Mouse (Mus musculus): ENCODE measurements around the gene Gkn1.
A peak's percentile ranks its signal among the peaks of the same experiment; 100 is the strongest.

Gene Gkn1

DNA sequence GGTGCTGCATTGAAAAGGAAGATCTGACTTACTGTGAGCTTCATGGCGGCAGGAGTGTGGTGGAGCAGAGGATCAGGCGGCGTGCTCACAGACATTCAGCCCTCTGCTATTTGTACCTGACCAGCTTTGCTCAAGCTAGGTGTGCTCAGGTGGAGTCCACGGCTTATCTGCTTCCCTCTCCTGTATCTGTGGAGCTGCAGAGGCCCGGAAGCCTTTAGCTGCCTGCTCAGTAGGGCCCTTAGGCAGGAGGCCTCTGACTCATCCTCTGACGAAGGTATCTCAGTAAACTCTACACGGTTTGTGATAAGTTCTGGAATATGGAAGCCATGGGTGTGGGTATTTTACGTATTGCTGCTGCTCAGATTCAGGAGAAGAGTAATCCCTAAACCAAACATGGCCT lies at the start of gene Gkn1:
TSS of gene Gkn1 (minus strand) at position 114 of the 400 bp plus-strand sequence.
- ATAC-seq (ENCODE audit: insufficient number of reproducible peaks, low FRiP score, low TSS enrichment) = no peak

DNA sequence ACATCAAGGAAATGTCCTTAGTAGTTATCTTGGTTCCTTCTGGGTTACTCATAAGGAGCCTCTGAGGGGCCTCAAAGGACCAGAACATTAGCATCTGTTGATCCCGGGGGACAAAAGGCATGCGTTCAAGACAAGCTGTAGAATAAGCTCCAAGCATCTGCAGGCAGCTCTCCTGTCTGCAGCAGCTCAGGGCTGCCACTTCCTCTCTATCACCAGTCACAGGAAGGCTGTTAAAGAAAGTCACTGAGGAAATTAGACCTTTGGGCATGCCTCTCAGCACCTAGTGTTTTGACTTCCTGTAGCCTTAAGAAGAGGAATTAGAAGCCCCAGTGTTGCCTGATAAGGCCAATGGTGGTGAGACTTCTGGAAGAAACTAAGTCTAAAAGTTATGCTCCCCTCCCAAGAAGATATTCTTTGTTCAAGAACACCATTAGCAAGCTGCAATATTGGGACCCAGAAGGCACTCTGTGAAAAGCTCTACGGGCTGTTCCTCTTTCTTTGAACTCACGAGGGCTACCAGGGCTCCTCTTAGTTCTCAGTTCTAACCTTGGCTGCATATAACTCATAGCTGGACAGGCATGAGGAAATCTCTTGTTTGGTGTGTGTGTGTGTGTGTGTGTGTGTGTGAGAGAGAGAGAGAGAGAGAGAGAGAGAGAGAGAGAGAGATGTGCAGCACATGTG lies 49.3 kb upstream of the Gkn1 start:
- ATAC-seq (ENCODE audit: insufficient number of reproducible peaks, low FRiP score, low TSS enrichment) = no peak

DNA sequence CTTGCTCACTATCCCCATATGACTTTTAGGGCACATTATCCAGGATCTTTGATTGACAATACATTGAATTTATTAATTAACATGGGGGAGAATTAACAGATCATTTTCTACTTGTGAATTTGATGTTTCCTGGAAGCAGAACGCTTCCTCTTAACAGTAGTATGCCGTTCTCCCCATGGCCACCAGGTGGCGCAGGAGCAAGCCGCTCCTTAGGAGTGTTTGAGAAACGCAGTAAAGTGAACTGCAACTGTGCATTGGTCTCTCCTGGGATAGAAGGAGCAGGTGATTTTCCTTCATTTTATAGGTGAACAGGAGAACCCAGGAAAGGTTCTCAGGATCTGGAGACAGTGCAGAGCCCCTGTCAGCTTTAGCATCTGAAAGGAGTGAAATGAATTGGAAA lies 48.4 kb upstream of the Gkn1 start:
- peak; percentile 78 for ATAC-seq (ENCODE audit: insufficient number of reproducible peaks, low FRiP score, low TSS enrichment)

DNA sequence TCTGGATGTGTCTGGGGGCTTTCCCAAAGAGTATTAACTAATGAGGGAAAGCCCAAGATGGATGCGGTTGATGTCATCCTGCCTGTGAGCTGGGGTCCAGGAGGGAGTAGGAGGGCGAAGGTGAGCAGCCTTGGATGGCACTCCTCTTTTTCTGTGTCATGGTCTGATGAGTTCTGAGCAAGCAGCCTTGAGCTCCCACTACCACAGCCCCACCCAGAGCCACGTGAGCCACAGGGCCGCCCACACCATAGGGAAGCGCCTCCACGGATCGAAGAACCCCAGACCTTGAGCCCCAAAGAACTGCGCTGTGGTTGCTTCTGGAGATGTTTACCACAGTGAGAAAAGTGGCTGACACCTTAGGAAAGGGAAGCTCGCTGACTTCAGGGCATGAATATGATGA lies 44.0 kb upstream of the Gkn1 start:
- no peak for ATAC-seq (ENCODE audit: insufficient number of reproducible peaks, low FRiP score, low TSS enrichment)

DNA sequence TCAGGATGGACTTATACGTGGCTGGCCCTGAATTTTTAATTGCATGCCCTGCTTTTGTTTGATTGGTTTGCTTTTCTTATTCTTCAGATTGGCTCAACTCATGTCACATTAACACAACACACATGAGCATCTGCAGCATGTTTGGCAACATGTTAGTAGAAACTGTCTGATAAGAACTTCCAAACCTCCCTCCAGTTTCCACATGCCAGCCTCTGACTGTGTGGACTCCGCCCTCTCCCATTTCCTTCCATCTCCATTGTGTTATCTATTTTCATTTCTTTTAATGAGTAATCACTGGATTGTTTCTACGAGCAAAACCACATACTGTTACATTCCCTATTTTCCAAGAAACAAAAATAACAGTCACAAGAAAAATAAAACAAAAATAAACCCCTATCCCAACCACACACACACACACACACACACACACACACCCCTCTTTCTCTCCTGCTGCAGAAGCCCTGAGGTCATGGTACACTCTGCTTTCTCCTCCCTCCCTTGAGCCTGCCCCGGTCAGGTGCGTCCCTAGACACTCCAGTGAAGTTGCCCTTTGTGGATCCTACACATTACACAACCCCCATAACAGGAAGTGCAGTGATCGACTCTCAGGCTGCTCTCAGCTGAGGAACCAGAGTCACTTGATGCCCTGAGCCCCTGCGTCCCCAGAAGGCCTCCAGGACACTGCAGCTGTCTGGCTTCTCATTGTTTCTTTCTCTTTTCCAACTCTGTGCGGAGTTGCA lies 42.9 kb upstream of the Gkn1 start:
- ATAC-seq (ENCODE audit: insufficient number of reproducible peaks, low FRiP score, low TSS enrichment) = no peak

DNA sequence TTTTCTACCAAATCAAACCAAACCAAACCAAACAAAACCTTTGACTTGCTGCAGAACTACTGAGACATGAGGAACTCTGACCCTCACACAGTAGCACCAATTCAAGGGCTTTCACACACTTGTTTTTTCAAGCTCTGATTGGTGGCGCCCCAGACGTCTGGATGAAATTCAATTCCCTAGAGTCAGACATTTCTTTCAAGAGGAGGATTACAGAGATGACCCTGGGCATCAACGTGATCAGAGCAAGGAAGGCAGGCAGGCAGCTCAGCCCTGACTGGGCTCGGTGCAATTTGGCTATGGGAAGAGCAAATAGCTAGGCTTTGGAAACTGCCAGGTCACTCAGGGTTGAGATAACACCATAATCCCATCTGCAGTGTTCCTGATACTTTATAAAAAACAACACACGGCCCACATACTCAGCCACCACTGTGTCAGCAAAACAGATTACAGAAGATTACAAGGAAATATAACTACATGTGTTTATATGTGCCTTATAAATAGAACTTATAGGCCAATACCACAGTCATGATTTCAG lies 38.8 kb upstream of the Gkn1 start:
- ATAC-seq (ENCODE audit: insufficient number of reproducible peaks, low FRiP score, low TSS enrichment) = no peak

DNA sequence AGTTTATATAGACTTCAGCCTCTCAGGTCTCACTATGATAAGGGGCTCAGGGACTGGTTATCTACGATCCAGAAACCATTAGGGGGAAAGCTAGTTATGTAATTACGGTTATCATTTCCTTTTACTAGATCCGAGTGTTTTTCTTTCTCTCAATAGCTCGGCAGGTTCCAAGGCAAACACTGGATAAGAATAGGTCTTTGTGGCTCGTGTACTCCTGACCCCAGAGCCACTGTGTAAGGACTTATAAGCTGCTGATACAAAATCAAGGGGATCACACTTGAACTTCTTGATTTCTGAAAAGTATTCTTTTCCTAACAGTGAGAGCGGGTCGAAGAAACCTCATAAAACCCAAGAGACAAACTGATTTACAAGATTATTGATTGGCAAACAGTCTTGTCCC lies 38.1 kb upstream of the Gkn1 start, which contains the start of gene Gkn3:
TSS of gene Gkn3 (minus strand) at position 59 of the 400 bp plus-strand sequence.
- ATAC-seq (ENCODE audit: insufficient number of reproducible peaks, low FRiP score, low TSS enrichment) = no peak

DNA sequence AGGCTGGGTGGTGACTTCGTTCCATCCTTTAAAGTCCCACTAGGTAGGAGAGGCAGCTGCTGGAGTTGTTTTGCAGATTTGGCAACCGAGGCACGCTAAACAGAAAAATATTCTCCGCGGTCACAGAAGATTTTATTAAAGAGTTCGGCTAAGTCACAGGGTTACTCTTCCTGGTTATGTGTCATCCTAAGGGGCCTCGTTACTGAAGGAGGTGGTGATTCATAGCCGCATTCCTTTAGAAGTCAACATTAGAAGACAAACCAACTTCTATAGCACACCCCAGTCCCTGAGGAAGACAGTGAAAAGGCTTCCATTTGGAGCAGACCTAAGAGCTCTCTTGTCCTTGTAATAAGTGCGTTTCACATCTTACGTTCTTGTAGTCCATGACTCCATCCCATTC lies 35.9 kb upstream of the Gkn1 start:
- no peak for ATAC-seq (ENCODE audit: insufficient number of reproducible peaks, low FRiP score, low TSS enrichment)

DNA sequence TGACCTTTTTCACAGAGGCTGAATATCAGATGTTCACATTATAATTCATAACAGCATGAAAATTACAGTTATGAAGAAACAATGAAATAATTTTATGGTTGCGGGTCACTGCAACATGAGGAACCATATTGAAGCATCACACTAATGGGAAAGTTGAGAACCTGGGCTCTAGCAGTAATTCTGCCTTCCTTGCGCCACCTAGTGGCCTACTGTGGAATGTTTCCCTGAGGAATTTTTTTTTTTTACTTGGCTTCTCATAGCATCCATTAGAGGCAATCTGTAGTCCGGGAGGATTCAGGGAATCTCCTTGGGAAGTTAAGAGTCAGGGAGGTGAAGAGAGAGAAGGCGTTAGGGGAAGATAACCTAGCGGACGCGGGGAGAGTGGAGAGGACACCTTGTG lies 35.5 kb upstream of the Gkn1 start:
- ATAC-seq (ENCODE audit: insufficient number of reproducible peaks, low FRiP score, low TSS enrichment) = no peak

DNA sequence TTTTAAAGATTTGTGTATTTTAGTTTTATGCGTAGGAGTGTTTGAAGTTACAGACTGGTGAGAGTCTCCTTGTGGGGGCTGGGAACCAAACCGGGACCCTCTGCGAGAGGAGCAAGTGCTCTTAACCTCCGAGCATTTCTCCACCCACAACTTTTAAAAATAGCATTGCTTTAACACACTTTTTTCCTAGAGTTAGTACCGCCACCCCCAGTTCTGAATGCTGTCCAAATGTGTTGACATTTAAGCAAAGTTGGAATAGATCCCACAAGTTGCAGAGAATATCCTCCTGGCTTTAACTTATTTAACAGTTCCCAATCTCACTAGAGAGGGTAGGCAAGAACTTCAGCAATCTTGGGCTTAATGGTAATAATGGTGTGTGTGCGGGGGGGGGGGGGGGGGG lies 34.0 kb upstream of the Gkn1 start:
- no peak for ATAC-seq (ENCODE audit: insufficient number of reproducible peaks, low FRiP score, low TSS enrichment)

DNA sequence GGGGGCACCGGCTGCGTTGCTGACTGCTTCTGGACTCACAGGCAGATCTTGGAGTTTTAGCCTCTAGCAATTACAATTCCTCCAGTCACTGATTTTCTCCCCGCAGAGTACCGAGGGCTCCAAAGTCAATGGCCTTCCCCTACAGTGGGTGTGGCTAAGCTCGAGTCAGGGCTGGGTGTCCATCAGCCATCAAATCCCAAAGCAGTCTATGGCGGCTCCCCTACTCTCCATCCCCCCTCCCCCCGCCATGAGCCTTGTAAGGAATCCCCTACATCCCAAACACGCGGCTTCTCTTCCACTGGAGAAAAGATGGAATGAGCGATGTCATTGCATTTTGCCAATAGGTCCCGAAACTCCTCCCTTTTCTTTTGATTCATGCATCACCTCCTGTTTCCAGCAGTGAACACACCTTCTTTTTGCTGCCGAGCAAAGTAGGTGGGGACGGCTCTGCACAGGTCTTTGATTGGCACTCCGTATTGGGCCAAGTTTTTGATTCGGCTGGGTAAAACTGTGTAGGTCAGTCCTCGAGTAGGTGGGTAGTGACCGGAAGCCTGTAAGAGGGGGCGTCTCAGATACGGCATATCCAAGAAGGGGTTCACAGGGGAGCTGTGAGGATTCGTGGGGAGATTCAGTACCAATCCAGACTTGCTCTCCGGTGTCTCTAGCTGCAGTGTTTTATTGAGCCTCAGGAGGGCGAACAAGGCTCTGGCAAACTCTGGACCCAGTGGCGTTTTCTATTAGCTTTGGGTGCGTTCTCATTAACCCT lies 33.4 kb upstream of the Gkn1 start:
- ATAC-seq (ENCODE audit: insufficient number of reproducible peaks, low FRiP score, low TSS enrichment) = no peak

DNA sequence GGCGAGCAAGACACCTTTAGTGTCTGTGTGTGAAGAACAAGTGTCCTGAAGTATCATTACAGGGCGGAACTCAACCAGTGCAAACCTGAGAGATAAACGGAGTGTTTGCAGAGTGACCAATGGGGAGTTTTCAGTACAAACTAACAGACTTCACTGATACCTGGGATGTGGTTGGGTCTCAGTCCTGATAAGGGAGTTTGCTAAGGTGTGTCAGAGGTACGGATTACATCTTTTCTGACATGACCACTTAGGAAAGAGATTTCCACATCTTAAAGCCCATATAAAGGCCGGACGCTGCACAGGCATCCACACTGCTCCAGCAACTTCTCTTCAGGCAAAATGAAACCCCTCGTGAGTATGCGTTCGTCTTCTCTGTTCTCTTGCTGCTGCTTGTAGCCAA lies 22.3 kb upstream of the Gkn1 start, which contains the start of gene Gkn2:
TSS of gene Gkn2 (plus strand) at position 301 of the 400 bp plus-strand sequence.
- ATAC-seq (ENCODE audit: insufficient number of reproducible peaks, low FRiP score, low TSS enrichment) = no peak

DNA sequence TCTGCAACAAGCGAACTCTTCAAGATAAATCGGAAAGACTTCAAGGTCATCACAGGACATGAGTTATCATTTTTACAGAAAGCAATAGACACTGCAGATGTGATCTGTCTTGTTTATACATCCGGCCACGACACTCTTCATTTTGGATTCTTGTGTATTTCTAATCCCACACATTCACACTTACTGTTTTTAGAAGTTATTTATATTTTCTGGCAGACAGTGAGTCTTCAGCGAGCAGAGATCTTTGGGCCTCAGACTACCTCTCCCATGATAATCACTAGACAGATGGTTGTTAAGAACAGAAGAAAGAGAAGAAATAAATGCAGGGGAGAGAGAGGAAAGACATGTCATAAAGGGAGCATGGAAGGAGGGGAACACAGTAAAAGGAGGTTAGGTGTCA lies 18.5 kb upstream of the Gkn1 start:
- no peak for ATAC-seq (ENCODE audit: insufficient number of reproducible peaks, low FRiP score, low TSS enrichment)

DNA sequence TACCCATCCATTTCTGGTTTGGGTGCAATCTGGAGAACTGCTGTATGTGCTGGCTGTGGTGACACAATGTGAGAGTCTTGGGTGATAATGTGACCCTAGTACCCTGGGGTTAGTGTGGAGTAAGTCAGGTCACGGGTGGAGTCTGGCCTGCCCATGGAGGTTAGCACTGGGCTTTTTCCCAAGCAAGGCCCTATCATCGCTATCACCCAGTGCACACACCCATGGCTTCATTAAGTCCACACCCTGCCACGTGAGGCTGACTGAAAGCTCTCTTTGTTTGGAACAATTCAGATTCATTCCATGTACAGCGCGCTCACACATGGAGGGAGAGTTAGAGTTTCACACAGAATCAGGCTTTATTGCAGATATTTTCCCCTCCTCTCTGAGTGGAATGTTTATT lies 3.7 kb upstream of the Gkn1 start:
- ATAC-seq (ENCODE audit: insufficient number of reproducible peaks, low FRiP score, low TSS enrichment) = no peak

DNA sequence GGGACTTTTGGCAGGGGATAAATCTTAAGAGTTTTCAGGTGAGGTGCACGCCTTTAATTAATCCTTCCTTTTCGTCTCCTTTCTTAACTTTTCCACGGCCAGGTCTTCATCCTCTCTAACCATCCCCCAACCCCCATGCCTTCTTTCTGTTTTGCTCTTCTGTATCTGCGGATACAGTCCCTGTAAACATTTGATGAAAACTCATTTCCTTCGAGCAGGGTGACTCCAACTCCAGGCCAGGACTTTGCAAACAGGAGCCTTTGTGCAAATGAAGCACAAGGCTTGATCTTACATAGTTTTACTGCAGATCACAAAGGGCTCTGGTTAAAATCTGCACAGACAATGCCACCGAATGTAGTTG lies 14.8 kb downstream of the Gkn1 start:
- ATAC-seq (ENCODE audit: insufficient number of reproducible peaks, low FRiP score, low TSS enrichment) = no peak

DNA sequence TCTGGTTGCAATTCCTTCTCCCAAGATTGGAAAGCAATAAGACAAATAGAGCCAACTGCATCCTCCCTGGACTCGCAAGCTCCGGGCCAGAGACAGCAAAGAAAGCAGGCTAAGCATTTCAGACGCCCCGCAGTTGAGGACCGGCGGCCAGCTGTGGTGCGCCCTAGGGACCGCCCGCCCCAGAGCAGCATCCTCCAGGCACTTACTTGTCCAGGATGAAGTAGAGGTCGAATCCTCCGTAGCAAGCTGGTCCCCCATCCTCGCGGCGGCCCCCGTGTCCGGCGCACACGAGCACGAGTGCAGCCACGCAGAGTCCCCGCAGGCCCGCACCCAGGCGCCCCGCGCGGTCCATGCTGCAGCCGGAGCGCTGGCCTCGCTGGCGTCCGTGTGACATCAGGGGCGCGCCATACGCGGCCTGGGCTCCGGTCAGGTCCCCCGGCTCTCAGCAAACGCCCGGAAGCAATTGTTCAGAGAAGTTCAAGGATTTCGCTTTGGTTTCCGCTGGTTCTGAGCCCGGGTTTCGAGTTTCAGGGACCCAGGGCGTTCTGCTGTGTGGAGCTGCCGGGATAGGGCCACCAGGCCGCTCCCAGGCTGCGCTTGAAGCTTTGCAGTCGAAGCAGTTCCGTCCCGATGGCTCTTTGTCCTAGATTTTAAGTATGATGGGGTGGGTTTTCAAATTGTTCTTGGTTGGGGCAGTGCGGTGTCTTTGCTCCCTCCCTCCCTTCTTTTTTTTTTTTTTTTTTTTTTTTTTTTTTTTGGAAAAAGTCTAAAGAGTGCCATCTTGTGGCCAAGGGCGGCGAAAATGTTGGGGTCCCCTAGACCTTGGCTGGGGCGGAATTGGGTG lies 15.4 kb downstream of the Gkn1 start, which contains the start of gene Antxr1:
TSS of gene Antxr1 (minus strand) at position 731 of the 844 bp plus-strand sequence.
- 0 out of 2 replicates have a peak, but pooled peaks have one; percentile 33 for ATAC-seq (ENCODE audit: insufficient number of reproducible peaks, low FRiP score, low TSS enrichment)

DNA sequence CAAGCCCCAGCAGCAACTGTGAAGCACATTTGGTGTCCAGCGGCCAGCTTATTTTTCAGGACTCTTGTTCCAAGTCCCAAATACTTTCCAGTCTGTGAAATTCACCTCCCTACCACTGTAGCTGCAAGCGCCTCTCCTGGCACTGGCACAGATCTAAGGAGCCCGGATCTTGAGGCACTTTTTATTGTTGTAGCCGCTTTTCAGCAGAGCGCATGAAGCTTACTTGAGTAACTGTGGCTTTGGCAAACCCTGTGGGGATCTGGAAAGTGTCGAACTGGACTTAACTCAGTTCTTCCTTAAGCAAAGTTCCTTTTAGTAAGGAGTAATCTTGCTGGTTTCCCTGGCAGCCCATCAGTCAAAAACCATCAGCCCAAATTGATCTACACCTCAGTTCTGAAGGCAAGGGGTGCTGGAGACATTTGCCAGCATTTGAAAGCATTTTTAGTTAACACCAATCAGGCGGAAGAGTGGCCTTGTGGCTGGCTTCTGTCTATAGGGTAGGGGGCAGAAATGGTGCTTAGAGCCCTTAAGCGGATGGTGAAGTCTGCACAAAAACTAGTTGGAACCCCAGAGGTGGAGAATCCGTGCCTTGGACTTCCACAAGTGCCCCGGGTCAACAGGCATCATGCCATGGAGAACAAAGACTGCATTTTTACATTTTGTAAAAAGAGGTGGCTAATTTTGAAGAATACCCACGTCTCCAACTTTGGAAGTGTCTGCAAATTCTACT lies 16.2 kb downstream of the Gkn1 start:
- no peak for ATAC-seq (ENCODE audit: insufficient number of reproducible peaks, low FRiP score, low TSS enrichment)

DNA sequence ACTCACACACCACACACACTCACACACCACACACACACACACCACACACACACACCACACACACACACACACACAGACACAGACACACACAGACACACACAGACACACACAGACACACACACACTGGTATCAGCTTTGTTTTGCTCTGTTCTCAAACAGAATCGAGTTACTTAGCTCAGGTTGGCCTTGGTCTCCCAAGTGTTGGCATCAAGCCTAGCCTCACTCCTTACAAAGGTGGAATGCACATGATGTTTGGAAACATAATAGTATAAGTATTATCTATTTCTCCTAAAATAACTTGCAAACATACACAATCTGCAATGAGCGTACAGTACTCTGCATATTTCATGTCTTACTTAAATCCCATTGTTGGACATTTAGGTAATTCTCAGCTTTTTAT lies 18.4 kb downstream of the Gkn1 start:
- ATAC-seq (ENCODE audit: insufficient number of reproducible peaks, low FRiP score, low TSS enrichment) = no peak
